Mouse (Mus musculus) brown adipose tissue, adult 24 weeks (tissue): ENCODE results near the gene Gtf2i. TPM values are rescaled to one million over a fixed set of nuclear protein-coding genes. Genes with fewer than 3 reads are reported as not detected.

Source experiments
- H3K27ac ChIP-seq: fragments of 200-500 bp; replicated peaks from 2 replicates; pipeline ENCODE4 v1.5.1; 2012; ENCODE audit warnings: low read depth, mild to moderate bottlenecking, low read length
- H3K4me1 ChIP-seq: fragments of 200-500 bp; 2 replicates; pipeline ENCODE4 v1.6.1; 2012; ENCODE audit warnings: low read length, mixed read lengths; ENCODE audit not compliant: control insufficient read depth, insufficient read depth, insufficient read length
- H3K4me3 ChIP-seq: fragments of 200-500 bp; 2 replicates; pipeline ENCODE4 v1.5.1; 2012; ENCODE audit warnings: low read depth, mild to moderate bottlenecking, low read length, moderate library complexity; ENCODE audit not compliant: insufficient read depth
- polyA plus RNA-seq: library from polyadenylated mRNA; stranded (reverse); fragments of >200 nt; gene quantifications from 2 replicates; pipeline ENCODE4 v1.2.4, GENCODE M21; 2012; ENCODE audit not compliant: missing spikeins, insufficient read depth, insufficient read length

Gene Gtf2i
- polyA plus RNA-seq, 1 experiment = 75.9 TPM

- Histone ChIP-seq H3K27ac (peak overlapping the region; percentile 30; the same call in 1 of the 2 replicates), H3K4me1 (peaks cover 12% of the 10 kb centered on the region; the same call in 1 of the 2 replicates), H3K4me3 (no peak overlapping the region)
Measured at GRCm38 (mm10) chr5:134232568-134232967, 82.0 kb downstream of the Gtf2i start.

DNA sequence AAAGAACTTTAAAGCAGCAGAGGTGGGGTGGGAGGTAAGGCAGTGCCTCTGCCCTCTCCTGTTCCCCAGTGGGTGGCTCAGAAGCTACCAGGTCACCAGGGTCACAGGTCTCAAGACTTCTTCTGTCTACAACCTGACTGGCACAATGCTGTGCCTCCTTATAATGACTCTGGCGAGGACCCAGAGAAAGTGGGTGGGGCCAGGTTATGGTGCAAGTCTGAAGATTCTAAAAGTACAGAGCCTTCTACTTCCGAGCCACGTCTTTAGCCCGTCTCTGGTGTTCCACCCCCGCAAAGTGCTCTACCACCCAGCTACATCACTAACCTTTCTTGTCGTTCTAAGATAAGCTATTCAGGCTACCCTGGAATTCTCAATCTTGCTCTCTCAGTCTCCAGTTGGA is 82.4 kb downstream of the Gtf2i start:
- H3K27ac ChIP-seq = peak overlapping the region; percentile 45; the same call in 1 of the 2 replicates
- H3K4me3 ChIP-seq = no peak overlapping the region
- H3K4me1 ChIP-seq = peaks cover 12% of the 10 kb centered on the region; the same call in 1 of the 2 replicates

GRCm38 (mm10) chr5:134231376-134231775 is 83.2 kb downstream of the Gtf2i start:
- H3K4me1 ChIP-seq = peaks cover 12% of the 10 kb centered on the region; the same call in 1 of the 2 replicates
- peak overlapping the region; percentile 38; the same call in 1 of the 2 replicates for H3K27ac ChIP-seq

GRCm38 (mm10) chr5:134229391-134229790 is 85.2 kb downstream of the Gtf2i start, which contains the start of gene Ncf1:
TSS of gene Ncf1 (minus strand) at chr5:134229625.
- Histone ChIP-seq H3K4me1 (peaks cover 10% of the 10 kb centered on the region; the same call in 1 of the 2 replicates), H3K27ac (peak within 1 kb of the TSS; percentile 74; the same call in 1 of the 2 replicates), H3K4me3 (peak within 1 kb of the TSS; percentile 37)

More at GRCm38 (mm10) chr5:134231376-134231775, 83.2 kb downstream of the Gtf2i start:
- H3K4me3 ChIP-seq = no peak overlapping the region

GRCm38 (mm10) chr5:134228249-134228638 is 86.3 kb downstream of the Gtf2i start:
- peak overlapping the region; percentile 44; the same call in 1 of the 2 replicates for H3K27ac ChIP-seq
- H3K4me3 ChIP-seq = peak overlapping the region; percentile 37
- H3K4me1 ChIP-seq = peaks cover 7% of the 10 kb centered on the region; the same call in 1 of the 2 replicates

DNA sequence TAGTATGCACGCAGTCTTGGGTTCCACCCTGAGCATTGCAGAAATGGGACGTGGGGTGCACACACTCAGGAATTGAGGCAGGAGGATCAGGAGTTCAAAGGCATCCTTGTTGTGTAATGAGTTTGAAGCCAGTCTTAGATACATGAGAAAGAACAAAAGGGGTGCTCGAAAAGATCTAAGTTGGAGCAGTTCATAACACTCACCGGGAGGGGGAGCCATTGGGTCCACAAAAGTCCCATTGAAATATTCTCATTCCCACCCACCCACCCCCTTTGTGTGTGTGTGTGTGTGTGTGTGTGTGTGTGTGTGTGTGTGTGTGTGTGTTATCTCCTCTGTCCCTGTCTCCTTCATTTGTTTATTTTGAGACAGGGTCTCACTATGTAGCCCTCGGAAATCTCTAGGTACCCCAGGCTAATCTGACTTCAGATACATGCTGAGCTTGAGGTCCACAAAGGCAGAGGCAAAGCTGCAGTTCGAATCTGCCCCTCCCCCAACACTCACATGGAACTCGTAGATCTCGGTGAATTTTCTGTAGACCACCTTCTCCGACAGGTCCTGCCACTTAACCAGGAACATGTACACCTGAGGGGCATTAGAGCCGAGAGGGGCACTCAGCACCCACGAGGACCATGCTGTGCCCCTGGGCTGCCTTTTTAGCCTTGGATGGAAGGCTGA is 86.8 kb downstream of the Gtf2i start:
- Histone ChIP-seq H3K4me1 (peaks cover 7% of the 10 kb centered on the region; the same call in 1 of the 2 replicates), H3K27ac (no peak overlapping the region), H3K4me3 (no peak overlapping the region)

GRCm38 (mm10) chr5:134226946-134227345 is 87.6 kb downstream of the Gtf2i start:
- H3K27ac ChIP-seq = no peak overlapping the region
- H3K4me1 ChIP-seq = peaks cover under 1% of the 10 kb centered on the region; the same call in 1 of the 2 replicates
- no peak overlapping the region for H3K4me3 ChIP-seq

DNA sequence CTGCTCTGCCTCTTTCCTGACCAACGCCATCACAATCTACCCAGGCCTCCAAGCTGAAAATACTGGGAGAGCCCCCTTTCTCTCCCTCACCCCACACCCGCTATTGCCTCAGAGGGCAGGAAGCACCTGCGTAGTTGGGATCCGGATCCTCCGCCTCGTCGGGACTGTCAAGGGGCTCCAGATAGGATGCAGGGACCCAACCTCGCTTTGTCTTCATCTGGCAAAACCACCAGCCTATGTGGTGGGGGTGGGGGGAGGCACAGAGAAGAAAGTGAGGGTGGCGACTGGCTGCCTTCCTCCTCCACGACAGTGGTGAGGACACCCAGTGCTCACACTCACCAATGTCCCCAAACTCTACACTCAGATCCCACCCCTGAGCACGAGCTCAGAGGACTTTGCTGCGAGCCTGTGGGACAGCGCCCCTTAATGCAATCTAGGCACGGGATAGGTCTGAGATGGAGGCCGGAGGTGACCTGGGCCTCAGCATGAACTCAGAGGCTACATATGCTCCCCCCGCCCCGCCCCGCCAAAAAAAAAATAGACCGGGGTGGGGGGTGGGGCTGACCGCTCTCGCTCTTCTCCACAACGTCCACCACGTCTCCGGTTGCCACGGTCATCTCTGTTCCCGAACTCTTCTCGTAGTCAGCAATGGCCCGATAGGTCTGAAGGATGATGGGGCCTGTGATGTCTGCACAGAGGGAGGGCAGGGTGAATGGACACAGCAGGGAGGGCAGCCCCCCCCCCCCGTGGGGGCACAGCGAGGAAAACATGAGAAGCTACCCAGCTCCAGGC is 89.3 kb downstream of the Gtf2i start:
- 0 out of 2 replicates have a peak, but pooled peaks cover 6% of the 10 kb centered on the region for H3K4me1 ChIP-seq
- H3K4me3 ChIP-seq = no peak overlapping the region
- H3K27ac ChIP-seq = no peak overlapping the region

- Histone ChIP-seq H3K4me3 (0 out of 2 replicates have a peak overlapping the region, but pooled peaks have one; percentile 10), H3K4me1 (0 out of 2 replicates have a peak, but pooled peaks cover 6% of the 10 kb centered on the region), H3K27ac (no peak overlapping the region)
Measured at GRCm38 (mm10) chr5:134221708-134222150, 92.8 kb downstream of the Gtf2i start.

- no peak overlapping the region for H3K4me3 ChIP-seq
- no peak overlapping the region for H3K27ac ChIP-seq
- H3K4me1 ChIP-seq = 0 out of 2 replicates have a peak, but pooled peaks cover 6% of the 10 kb centered on the region
Measured at GRCm38 (mm10) chr5:134221278-134221677, 93.3 kb downstream of the Gtf2i start.

GRCm38 (mm10) chr5:134217900-134218299 is 96.7 kb downstream of the Gtf2i start:
- Histone ChIP-seq H3K27ac (no peak overlapping the region), H3K4me3 (no peak overlapping the region), H3K4me1 (0 out of 2 replicates have a peak, but pooled peaks cover 6% of the 10 kb centered on the region)

GRCm38 (mm10) chr5:134214021-134214806 is 100.3 kb downstream of the Gtf2i start:
- H3K27ac ChIP-seq = no peak overlapping the region
- H3K4me3 ChIP-seq = no peak overlapping the region
- no peaks in the 10 kb centered on the region for H3K4me1 ChIP-seq

DNA sequence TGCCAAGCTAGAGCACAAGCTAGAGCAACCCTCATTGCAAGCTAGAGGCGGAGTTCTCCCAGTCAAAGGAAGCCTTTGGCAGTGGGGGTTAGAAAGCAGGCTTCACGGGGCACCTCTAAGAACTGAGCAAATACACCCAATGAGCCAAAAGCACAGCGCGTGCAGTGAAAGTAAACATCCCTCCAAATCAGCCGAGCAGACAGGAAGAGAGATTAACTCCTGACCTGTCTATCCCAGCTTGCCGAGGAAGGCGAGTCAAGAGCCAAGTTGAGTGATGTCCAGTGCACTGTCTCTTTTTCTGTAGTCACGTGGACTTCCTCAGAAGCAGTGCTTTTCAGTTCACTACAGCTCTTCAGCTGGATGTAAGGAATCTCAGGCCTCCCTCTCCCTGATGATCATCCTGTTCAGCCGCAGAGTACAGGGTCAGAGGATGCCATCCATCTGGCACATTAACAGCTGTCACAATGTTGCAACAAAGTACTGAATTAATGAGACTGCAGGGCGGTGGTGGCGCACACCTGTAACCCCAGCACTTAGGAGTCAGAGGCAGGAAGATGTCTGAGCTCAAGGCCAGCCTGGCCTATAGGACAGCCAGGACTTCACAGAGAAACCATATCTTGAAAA is 104.5 kb downstream of the Gtf2i start:
- no peak overlapping the region for H3K27ac ChIP-seq
- H3K4me3 ChIP-seq = no peak overlapping the region
- H3K4me1 ChIP-seq = no peaks in the 10 kb centered on the region

DNA sequence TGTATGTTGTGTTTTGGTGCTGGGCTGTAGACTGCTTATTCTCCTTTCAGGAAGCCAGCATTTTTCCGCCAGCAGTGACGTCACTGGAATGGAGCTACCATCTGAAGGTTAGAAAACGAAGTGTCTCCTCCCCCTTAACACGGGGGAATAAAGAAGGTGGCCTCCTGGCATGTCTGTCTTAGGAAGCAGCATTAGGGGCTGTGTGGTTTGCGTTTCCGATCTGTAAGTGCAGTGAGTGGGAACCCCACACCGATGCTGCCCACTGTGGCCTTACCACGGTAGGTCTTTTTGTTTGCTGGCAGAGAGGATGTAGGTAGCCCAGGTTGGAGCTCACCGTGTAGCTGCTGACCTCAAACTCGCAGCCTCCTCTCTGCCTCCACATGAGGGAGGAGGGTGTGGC is 107.8 kb downstream of the Gtf2i start:
- no peaks in the 10 kb centered on the region for H3K4me1 ChIP-seq
- no peak overlapping the region for H3K4me3 ChIP-seq
- H3K27ac ChIP-seq = no peak overlapping the region
